Mouse (Mus musculus): ENCODE measurements at regions not wholly inside any gene's neighbourhood (a gene's known extent, or its start where the extent isn't known, plus 50 kb on each side); places are given as distances from the start of the nearest gene placed in this dataset.

DNA sequence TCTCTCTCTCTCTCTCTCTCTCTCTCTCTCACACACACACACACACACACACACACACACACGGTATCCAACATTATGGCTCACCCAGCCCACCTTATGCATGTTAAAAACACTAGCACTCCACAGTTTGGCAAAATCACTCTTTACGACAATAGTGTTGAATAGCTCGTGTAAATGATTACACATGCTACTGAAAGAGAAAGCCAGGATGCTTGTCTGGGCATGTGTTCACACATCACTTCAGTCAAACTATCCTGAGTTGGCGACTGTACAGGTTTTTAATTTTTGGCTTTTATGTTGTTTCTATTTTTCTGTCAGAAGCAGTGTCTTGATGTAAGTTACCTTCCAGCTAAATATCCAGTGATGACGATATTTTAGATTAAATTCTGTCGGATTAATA lies 203.6 kb upstream of the Cxcr4 start:
- ATAC-seq (replicated peaks; ENCODE audit: low FRiP score, low TSS enrichment, poor library complexity, severe bottlenecking) = no peak

DNA sequence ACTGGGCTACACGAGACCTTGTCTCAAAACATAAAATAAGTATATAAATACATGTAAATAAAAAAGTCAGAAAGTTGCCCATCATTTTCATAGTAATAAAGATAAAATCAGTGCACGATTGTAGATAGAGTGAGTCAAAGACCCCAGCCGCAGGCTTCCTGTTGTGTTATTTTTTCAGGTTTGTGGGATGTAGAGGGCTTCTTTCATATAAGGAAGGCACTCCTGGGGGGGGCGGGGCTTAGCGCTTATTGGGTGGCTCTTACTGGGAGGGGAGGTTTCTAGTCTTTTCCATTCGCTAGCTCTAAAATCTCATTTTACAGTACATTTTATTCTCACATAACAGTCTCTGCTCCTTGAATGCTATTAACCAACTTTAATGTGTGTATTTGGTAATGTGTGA lies 198.8 kb upstream of the Cxcr4 start:
- ATAC-seq (replicated peaks; ENCODE audit: low FRiP score, low TSS enrichment, poor library complexity, severe bottlenecking) = no peak

DNA sequence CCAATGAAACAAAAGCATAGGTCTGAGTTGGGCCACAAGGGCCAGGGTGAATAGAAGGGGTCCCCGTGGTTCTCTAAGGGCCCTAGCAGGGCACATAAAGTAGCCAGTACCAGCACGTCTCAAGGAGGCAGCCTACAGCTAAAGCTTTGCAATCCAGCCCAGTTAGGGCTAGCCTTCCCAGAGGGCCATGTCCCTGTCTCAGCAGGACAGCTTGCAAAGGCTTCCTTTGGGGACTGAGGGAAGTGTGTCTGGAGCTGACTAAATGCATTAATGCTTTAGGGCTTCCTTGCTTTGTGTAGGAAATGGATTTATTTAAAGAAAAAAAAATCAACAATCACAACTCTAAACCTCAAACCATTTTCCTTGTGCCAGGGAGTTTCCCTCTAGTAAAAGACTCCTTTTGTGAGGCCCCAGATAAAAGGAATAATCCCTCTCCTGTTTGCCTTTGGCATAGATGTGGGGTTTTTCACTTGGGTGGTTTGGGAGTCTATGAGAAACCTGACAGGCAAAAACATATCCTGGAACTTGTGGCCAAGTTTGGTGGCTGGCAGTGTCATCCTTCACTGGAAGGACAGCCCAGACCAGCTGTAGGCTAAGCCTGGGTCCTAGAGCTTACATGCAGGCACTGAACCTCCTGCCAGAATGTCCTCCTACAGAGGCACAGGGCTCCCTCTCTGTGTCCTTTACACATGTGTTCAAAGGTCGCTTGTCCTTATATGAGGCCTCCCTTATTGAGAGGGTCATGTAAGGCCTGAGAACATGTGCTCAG lies 197.7 kb upstream of the Cxcr4 start:
- ATAC-seq (replicated peaks; ENCODE audit: low FRiP score, low TSS enrichment, poor library complexity, severe bottlenecking) = no peak

DNA sequence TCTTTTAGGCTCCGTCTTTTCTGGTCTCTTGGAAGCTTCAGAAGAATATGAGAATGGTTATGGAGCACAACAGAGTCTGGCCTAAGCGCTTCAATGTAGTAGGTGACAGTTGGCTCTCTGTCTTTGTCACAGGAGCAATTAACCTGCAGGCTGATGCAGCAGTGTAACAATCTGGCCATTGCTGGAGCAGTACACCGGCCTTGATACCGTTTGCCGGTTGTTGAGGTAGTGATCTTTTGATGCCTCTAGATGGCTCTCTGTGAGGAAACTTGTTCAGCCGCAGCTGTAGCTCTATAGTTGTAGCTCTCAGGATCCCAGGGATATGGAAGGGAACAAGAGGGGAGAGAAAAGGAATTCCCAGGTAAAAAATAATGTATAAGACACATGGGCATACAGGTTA lies 196.1 kb upstream of the Cxcr4 start:
- ATAC-seq (replicated peaks; ENCODE audit: low FRiP score, low TSS enrichment, poor library complexity, severe bottlenecking) = no peak

DNA sequence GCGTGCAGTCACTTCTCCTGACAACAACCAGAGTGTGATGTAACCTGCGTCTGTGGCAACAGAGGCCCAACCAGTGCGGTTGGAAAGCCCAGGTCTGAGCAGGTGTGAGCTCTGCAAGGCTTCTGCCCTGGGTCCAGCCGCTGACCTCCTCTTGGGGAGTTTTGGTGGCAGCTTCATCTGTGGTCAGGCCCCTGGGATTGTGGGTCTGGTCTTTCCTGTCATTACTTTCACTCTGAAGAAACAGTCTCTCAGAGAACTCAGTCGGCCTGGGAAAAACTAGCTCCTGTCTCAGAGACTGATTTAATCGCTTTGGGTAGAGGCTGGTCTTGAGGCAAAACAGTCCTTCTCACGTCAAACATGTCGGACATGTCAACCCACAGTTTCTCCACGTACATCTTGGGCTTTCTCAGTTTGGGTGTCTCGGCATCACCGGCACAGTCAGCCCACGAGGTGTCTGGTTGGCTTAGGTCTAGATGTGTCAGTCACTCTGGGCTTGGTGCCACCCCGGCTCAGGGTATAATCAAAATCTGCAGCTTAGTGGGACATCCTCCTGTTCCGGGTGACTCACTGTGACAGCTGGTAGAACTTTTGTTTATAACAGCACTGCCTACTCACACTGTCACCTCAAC lies 195.0 kb upstream of the Cxcr4 start:
- ATAC-seq (replicated peaks; ENCODE audit: low FRiP score, low TSS enrichment, poor library complexity, severe bottlenecking) = peak; percentile 88

DNA sequence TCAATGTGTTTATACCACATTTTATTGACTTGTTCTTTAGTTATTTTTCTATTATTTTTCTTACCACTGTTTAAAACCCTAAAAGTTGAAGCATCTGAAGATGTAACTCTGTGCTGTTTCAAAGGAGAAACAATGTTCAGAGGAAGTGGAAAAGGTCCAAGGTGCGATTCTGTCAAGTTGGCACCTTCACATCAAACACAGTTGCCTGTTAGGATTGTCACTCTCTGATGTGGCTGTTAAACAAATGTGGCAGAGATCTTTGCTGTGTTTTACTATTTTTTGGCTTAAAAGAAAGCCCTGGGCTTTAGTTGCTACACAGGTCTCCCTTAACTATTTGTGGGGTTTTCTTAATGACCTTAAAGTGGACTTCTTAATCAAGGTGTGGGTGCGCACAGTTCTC lies 190.2 kb upstream of the Cxcr4 start:
- ATAC-seq (replicated peaks; ENCODE audit: low FRiP score, low TSS enrichment, poor library complexity, severe bottlenecking) = no peak

DNA sequence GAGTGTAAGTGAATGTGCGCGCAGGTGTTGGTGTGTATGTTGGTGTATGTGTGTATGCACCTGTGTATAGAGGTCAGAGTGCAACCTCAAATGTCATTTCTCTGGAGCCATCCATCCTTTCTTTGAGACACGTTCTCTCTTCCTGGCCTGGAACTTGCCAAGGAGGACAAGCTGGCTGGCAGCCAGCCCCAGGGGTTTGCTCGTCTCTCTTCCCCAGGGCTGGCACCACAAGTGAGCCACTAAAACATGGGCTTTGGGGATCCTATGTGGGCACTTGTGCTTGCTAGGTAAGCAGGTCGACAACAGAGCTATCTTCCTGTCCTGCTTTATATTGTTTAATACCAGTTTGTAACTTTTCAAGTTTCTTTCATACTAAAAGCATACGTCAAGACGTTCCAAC lies 189.8 kb upstream of the Cxcr4 start:
- no peak for ATAC-seq (replicated peaks; ENCODE audit: low FRiP score, low TSS enrichment, poor library complexity, severe bottlenecking)

DNA sequence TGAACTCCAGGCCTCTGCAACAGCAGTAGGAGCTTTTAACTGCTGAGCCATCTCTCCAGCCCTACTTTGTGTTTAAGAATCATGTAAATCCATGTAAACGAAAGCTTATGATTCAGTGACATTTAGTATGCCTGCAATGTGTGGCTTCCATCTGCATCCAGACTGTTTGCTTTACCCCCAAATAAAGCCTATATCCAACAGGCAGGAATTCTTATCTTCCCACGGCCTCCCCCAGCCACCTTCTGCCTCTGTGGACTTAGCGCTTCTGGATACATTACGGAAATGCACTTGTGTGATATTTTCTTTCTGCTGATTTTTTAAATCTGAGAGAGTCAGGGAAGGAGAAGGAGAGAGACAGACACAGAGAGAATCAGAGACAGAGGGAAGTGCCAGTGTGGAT lies 189.2 kb upstream of the Cxcr4 start:
- no peak for ATAC-seq (replicated peaks; ENCODE audit: low FRiP score, low TSS enrichment, poor library complexity, severe bottlenecking)

DNA sequence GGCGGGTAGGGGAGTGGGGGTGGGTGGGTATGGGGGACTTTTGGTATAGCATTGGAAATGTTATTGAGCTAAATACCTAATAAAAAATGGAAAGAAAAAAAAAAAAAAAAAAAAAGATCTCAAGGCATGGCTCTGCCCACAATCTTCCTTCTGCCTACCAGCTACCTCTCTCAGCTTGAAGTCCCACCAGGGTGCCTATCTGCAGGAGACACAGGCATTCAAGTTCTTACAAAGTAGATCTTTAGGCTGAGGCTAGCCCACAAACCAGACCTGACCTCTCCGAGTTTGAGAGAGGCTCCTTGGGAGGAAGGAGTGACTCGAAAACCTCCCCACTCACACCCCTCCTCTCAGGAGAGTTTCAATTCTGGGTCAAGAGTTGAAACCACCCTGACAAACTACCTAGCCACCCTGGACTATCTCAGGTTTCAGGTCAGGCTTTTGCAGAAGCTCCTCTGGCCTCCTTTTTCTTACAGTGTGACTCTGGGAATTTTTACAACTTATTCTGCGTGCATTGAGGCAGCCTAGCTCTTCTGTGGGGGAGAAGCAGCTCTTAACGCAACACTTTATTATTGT lies 187.6 kb upstream of the Cxcr4 start:
- ATAC-seq (replicated peaks; ENCODE audit: low FRiP score, low TSS enrichment, poor library complexity, severe bottlenecking) = no peak

DNA sequence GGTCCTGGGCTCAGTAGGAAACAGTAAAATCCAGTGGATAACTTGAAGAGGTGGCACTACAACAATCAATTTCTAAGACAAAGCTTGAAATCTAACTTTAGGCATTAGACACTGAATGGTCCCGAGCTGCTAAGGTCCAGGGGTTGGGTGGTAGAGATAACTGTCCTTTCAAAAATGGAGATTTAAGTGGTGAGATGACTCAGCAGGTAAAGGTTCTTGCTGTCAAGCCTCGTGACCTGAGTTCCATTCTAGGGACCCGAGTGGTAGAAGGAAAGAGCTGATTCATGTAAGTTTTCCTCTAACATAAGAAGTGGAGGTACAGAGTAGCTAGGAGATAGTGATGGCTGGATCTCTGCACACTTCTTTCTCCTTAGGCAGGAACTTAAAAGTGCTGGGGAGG lies 180.3 kb upstream of the Cxcr4 start:
- ATAC-seq (replicated peaks; ENCODE audit: low FRiP score, low TSS enrichment, poor library complexity, severe bottlenecking) = no peak

DNA sequence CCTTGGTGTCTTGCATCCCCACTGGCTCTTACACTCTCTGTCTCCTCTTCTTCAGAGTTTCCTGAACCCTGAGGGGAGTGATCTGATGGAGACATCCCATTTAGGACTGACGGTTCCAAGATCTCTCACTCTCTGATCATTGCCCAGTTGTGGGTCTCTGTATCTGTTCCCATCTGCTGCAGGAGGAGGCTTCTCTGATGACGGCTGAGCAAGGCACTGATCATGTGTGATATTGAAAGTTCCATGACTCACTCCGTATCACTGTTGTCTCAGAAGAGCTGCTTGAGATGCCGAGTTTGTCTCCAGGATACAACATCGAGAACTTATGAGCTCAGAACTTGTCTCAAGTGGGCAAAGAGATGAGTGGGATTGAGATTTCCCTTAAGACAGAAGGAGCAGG lies 178.7 kb upstream of the Cxcr4 start:
- no peak for ATAC-seq (replicated peaks; ENCODE audit: low FRiP score, low TSS enrichment, poor library complexity, severe bottlenecking)

DNA sequence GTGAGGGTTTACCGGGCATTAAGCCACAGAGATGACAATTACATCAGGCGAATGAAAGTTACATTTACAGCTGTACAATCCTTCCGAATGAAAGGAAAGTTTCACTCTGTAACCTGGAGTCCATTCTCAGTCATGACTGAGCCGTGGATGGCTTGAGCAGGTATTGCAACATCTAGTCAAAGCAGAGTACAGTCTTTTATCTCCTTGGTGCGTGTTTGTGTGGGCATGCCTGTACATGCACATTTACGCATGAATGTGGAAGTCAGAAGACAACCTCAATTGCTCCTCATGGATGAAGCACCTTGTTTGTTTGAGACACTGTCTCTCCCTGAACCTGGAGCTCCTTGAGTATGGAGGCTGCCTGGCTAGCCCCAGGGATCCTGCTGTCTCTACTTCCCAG lies 175.9 kb upstream of the Cxcr4 start:
- ATAC-seq (replicated peaks; ENCODE audit: low FRiP score, low TSS enrichment, poor library complexity, severe bottlenecking) = no peak

DNA sequence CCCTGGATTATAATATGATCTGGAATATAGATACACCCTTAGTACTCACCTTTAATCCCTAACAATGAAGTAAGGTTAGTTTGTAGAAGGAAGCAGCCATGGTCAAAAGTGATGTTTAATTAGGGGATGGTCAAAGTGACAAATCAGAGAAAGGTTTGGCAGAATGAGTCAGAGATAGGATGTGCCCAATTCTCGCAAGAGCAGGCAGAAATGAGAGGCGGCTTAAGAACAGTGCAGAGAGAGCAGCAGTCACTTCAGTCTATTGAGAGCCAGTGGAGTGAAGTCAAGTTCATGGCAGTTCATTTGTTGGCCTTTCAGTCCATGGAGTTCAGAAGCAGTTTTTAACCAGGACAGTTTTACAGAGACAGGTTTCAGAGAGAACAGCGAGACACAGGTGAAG lies 175.3 kb upstream of the Cxcr4 start:
- no peak for ATAC-seq (replicated peaks; ENCODE audit: low FRiP score, low TSS enrichment, poor library complexity, severe bottlenecking)

DNA sequence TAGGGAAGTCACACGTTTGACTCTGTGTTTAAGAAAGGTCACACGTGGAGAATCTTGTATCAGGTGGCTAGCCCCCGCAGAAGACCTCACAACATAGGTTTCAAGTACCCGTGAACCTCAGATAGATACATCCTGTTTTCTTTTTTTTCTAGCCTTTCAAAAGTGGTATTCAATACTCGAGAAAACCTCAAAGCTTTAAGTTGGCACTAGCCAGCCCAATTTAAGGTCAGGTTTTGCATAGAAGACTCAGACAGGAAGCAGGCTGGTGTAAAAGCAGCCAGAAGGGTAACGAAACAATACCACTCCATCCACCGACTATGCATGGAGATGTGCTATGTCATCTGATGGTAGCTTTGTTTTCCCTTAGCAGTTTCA lies 174.8 kb upstream of the Cxcr4 start:
- no peak for ATAC-seq (replicated peaks; ENCODE audit: low FRiP score, low TSS enrichment, poor library complexity, severe bottlenecking)

DNA sequence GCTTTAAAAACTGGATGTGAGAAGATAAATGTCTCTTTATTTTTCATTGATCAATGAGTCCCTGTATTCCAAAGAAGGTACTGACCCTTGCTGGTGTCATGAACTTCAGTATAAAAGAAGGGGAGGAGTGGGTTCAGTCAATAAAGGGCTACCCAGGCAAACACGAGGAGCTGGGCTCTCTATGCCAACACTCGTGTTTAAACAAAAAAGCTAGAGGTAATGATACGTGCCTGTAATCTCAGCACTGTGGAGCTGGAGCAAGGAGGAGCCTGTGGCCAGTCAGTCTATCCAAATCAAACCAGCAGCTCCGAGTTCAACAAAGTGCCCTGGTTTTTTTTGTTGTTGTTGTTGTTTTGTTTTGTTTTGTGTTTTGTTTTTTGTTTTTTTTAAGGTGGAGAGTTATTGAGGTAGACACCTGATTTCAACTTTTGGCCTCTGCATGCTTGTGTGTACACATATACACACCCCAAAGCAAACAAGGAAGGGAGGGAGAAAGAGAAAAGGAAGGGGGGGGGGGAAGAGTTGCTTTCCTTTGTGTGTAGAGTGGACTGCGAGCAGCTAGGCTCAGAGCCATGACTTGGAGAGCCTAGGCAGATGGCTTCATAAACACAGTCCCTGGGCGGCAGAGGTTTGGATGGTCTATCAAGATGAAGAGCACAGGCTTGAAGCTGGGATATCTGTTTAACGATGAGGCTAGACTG lies 174.2 kb upstream of the Cxcr4 start:
- ATAC-seq (replicated peaks; ENCODE audit: low FRiP score, low TSS enrichment, poor library complexity, severe bottlenecking) = no peak

DNA sequence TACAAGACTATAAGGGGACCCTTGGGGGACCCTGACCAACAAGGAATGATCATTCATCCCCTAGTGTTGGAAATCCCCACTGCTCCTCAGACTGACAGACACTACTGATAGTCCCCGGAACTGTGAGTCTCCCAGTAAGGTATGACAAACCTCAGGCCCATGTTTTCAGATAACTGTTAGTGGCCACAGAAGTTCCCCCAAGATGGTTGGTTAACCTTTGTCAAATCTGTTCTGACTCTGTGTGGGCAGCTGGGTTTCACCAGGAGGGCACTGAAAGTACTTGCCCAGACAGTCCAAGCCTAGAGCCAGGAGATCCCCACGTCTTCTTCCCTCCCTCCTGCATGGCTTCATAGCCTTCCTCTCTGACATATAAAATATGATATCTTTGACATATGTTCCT lies 173.5 kb upstream of the Cxcr4 start:
- no peak for ATAC-seq (replicated peaks; ENCODE audit: low FRiP score, low TSS enrichment, poor library complexity, severe bottlenecking)

DNA sequence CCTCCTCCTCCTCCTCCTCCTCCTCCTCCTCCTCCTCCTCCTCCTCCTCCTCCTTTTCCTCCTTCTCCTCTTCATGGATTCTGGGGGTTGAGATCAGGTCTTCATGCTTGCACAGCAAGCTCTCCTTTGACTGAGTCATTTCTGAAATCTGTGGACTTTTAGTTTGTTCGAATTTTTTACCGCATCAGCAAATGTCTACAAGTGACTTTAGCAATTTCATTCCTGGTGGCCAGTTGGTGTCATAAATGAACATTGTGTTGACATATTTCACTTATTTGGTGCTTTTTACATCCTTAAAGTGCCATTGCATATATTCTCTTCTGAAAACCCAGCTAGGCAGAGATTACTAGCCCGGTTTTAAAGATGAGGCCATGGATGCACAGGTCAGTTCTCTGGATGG lies 173.0 kb upstream of the Cxcr4 start:
- ATAC-seq (replicated peaks; ENCODE audit: low FRiP score, low TSS enrichment, poor library complexity, severe bottlenecking) = no peak

DNA sequence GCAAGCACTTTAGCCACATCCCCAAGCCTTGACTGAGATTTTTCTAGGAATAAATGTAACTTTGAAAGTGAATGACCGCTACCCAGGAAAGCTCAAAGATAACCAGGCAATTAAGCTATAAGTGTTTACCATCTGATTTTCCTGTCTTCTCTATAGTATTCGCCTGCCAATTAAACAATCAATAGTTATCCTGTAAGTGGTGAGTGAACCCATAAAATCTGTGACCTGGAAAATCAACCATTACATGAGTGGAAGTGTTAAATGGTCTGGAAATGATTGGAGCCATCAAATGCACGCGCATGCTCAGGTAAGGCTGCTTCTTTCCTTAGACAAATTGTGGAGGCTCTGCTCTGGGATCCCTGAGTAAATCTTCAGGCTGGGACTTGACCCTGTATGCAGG lies 170.8 kb upstream of the Cxcr4 start:
- ATAC-seq (replicated peaks; ENCODE audit: low FRiP score, low TSS enrichment, poor library complexity, severe bottlenecking) = no peak

DNA sequence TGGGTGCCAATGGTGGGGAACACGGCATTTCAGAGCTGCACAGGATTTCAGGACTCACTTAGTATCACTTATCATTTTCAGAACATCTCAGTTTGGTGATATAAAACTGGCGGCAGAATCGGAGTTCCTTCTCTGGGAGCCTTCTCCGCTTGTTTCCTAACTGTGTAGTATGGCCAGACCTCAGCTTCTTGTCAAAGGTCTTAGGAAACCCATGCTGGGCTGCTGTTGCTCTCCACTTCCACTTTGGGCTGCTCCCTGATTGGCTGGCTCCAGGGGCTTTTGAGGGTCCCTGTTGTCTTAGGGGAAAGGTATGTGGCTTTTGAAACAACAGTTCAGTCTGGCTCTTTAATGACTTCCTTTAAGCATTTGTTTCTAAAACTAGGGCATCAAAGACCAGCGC lies 170.0 kb upstream of the Cxcr4 start:
- no peak for ATAC-seq (replicated peaks; ENCODE audit: low FRiP score, low TSS enrichment, poor library complexity, severe bottlenecking)

DNA sequence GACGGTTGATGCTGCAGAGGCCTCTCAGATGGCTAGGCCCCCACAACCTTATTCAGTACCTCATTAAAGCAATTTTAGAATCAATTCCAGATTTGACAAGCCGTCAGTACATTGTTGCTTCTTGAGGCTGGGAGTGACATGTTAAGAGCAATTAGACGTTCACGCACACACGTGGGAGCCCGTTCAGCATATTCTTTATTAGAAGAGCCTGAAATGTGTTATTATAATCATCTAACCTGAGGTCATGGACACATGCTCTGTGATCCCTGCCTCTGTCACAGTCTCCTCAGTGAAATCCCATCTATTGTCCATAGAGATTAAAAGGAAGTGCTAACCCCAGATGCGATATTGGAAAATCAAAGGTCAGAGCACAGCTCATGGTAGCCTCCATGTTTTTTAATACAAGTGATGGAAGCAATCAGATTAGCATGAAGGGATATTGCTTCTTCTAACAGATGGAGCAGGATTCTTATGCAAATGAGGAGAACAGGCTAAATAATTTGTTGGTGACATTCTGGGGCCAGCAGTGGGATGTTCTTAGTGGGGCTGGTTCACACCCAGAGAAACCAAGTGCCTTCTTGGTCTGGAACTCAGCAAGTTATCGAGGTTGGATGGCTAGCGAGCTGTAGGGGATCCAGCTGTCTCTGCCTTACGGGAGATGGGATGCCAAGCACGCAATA lies 166.8 kb upstream of the Cxcr4 start:
- ATAC-seq (replicated peaks; ENCODE audit: low FRiP score, low TSS enrichment, poor library complexity, severe bottlenecking) = no peak

All from megakaryocyte-erythroid progenitor cell, adult 5-6 weeks (primary cell).